Mouse (Mus musculus) heart, postnatal 0 days (tissue): ENCODE measurements at regions not wholly inside any gene's neighbourhood (a gene's known extent, or its start where the extent isn't known, plus 50 kb on each side); places are given as distances from the start of the nearest gene placed in this dataset.

ENCODE experiments used
- CTCF ChIP-seq: IDR thresholded peaks from 2 replicates; pipeline ENCODE4 v1.5.1; 2016; ENCODE audit warnings: antibody characterized with exemption, control low read depth, low read depth
- EP300 ChIP-seq: IDR thresholded peaks from 2 replicates; pipeline ENCODE4 v1.6.1; 2016; ENCODE audit warnings: antibody characterized with exemption, low read depth

- no peak for TF ChIP-seq CTCF
- TF ChIP-seq EP300: no peak
Observed at GRCm38 (mm10) chr15:5437020-5437419, 193.0 kb upstream of the Ptger4 start.
